Mouse (Mus musculus) kidney, adult 2 months (tissue): ENCODE results near the gene Pgbd5.

Experiments
- CTCF ChIP-seq: fragments of 200-500 bp; conservative IDR thresholded peaks from 2 replicates; pipeline ENCODE4 v1.5.1; 2011; ENCODE audit warnings: low read depth, mild to moderate bottlenecking, control low read depth, low read length, moderate library complexity, mixed read lengths; ENCODE audit not compliant: insufficient read depth, insufficient read length
- POLR2A ChIP-seq: fragments of 200-500 bp; IDR thresholded peaks from one replicate; pipeline ENCODE4 v1.6.1; 2011; ENCODE audit warnings: low read depth, low read length, control low read depth

DNA sequence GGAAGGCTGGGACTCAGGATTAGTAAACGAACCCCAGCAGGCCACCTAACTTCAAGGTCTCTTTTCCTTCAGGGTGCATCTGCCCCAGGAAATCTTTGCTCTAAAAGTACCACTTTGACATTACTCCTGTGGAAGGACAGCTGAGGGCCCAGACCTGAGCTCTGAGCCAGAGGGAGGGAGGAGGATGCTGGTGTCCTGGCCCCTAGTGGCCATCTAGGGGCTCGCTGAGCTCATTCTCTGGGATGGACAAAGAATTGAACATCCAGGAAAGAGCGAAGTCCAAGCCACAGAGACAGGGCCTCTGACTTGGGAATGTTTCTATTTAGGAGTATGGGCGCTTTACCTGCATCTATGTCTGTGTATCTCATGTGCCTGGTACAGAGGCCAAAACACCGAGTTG lies 87.8 kb downstream of the Pgbd5 start:
- TF ChIP-seq POLR2A = no peak
- peak; percentile 23; the same call in 1 of the 2 replicates for TF ChIP-seq CTCF
